Mouse (Mus musculus): Measurements from ENCODE around the gene Kcnh7.

DNA sequence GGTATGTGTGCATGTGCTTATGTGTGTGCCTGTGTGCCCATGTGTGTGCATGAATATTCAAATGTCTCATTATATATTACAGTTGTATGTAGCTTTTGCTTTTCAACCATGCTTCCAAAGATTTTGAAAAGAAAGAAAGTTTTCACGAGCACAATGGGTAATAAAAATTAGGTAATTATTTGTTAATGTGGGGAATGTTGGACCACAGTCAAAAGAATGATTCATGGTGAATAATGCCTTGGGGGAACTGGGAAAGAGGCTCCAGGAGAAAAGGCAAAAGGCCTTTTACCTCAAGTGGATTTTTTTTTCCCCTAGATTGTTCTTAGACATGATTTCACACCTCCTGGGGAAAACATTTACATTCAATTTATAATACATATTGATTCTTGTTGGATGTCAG lies 458.1 kb downstream of the Kcnh7 start:
- TF ChIP-seq CTCF (IDR thresholded peaks at IDR 0.05; ENCODE audit: borderline replicate concordance, extremely low read depth, insufficient read depth, insufficient read length), result no peak
- TF ChIP-seq POLR2A (IDR thresholded peaks at IDR 0.05; ENCODE audit: borderline replicate concordance, extremely low read depth, insufficient read depth, insufficient read length, poor library complexity, severe bottlenecking), result no peak

All from brain, embryonic 14.5 days (tissue).